Mouse (Mus musculus) gastrocnemius, adult 2 months (tissue): Measurements from ENCODE around the gene Calr3. TPM values are rescaled to one million over a fixed set of nuclear protein-coding genes. Genes with fewer than 3 reads are reported as not detected.
A peak's percentile ranks its signal among the peaks of the same experiment; 100 is the strongest.

Experiments
- DNase-seq: peaks from one replicate; pipeline ENCODE4 v3.0.0; 2022
- H3K27ac ChIP-seq: fragments of 200-600 bp; 2 replicates; pipeline ENCODE4 v1.8.1; 2022; ENCODE audit warnings: mild to moderate bottlenecking
- H3K4me3 ChIP-seq: fragments of 200-600 bp; 2 replicates; pipeline ENCODE4 v1.8.1; 2022; ENCODE audit warnings: mild to moderate bottlenecking, moderate library complexity
- CTCF ChIP-seq: fragments of 200-600 bp; IDR thresholded peaks from 2 replicates; pipeline ENCODE4 v1.8.1; 2022; ENCODE audit warnings: antibody characterized with exemption, mild to moderate bottlenecking, moderate library complexity
- intact Hi-C: fragments of 180-260 bp; cut with DNase I; formaldehyde crosslinking; loops from one replicate; pipeline ENCODE4 v1.15.1; 2025
- total RNA-seq, 2 experiments: library from RNA; stranded (reverse); gene quantifications; 2 replicates each; pipeline ENCODE4 v1.2.3; 2021

Gene Calr3
- total RNA-seq, 2 experiments from 2014 or later = 3.1 to 4.2 TPM

GRCm38 (mm10) chr8:72421362-72422335 is 22.0 kb downstream of the Calr3 start, which contains the start of gene Eps15l1:
Gene Eps15l1, minus strand, starts transcription at chr8:72421460.
- intact Hi-C loops = loop anchor here (5.0 kb wide), 1 partner anchor 126 kb away; the partner anchor contains the start of gene Med26
- H3K4me3 ChIP-seq = peak within 1 kb of the TSS; percentile 98
- DNase-seq = peak; percentile 99

GRCm38 (mm10) chr8:72420571-72421361 is 22.9 kb downstream of the Calr3 start:
- peak; percentile 73 for DNase-seq
- intact Hi-C loops = loop anchor here (5.0 kb wide), 1 partner anchor 127 kb away; the partner anchor contains the start of gene Med26
- Histone ChIP-seq H3K27ac (peak overlapping the region; percentile 98), H3K4me3 (peak overlapping the region; percentile 98)
- TF ChIP-seq CTCF = no peak

More at GRCm38 (mm10) chr8:72421362-72422335, 22.0 kb downstream of the Calr3 start, which contains the start of gene Eps15l1:
- peak within 1 kb of the TSS; percentile 98 for H3K27ac ChIP-seq
- no peak for TF ChIP-seq CTCF

- peak; percentile 12 for DNase-seq
- Histone ChIP-seq H3K27ac (peak overlapping the region; percentile 67; the same call in 1 of the 2 replicates), H3K4me3 (no peak overlapping the region)
- intact Hi-C loops = no loop called here
- TF ChIP-seq CTCF = no peak
These were observed 25.6 kb downstream of the Calr3 start for GRCm38 (mm10) chr8:72418073-72418472.

GRCm38 (mm10) chr8:72415252-72415651 is 28.4 kb downstream of the Calr3 start:
- DNase-seq = no peak
- H3K4me3 ChIP-seq = no peak overlapping the region
- H3K27ac ChIP-seq = 0 out of 2 replicates have a peak overlapping the region, but pooled peaks have one; percentile 25
- intact Hi-C loops = no loop called here
- no peak for TF ChIP-seq CTCF

GRCm38 (mm10) chr8:72413839-72414238 is 29.8 kb downstream of the Calr3 start:
- Histone ChIP-seq H3K27ac (no peak overlapping the region), H3K4me3 (no peak overlapping the region)
- no peak for TF ChIP-seq CTCF
- no peak for DNase-seq
- intact Hi-C loops = no loop called here

DNA sequence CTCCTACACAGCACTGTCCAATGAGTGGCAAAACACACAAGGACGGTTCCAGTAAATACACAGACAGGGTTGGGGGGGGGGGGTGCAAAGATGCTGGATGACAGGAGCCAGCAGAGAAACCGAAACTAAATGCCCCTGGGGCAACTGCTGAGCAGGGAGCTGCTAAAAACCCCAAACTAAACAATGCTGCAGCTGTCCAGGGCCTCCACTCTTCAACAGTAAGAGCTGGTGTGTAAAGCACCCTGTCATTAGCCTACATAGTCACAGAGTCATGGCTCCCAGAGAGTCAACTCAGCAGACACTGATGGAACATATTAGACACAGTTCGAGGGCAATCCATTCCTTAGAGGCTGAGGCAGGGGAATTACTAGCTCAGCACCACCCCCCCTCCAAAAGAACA is 34.2 kb downstream of the Calr3 start:
- no peak for TF ChIP-seq CTCF
- no peak overlapping the region for H3K4me3 ChIP-seq
- DNase-seq = peak; percentile 4
- H3K27ac ChIP-seq = peak overlapping the region; percentile 24; the same call in 1 of the 2 replicates
- intact Hi-C loops = no loop called here

DNA sequence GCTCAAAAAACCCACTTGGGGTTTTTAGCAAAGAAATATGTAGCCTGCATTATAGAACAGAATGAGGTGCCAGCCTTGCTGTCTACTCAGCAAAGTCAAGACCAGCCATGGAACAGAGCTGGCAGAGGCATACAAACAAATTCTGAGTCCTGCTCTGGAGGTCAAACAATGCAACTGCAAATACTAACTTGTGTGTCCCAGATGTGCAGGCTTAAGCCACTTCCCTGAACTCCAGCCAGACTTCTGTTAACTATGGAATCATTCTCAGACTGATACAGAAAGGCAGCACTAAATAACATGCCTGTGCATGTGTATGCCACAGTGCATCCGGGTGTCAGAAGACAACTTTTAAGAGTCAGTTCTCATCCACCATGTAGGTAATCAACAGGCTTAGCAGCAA is 35.8 kb downstream of the Calr3 start:
- no peak for TF ChIP-seq CTCF
- Histone ChIP-seq H3K27ac (peak overlapping the region; percentile 35; the same call in 1 of the 2 replicates), H3K4me3 (no peak overlapping the region)
- intact Hi-C loops = no loop called here
- no peak for DNase-seq

- Histone ChIP-seq H3K27ac (peak overlapping the region; percentile 51), H3K4me3 (no peak overlapping the region)
- intact Hi-C loops = no loop called here
- DNase-seq = peak; percentile 57
- TF ChIP-seq CTCF = no peak
These were observed 40.7 kb downstream of the Calr3 start for GRCm38 (mm10) chr8:72402981-72403380.

GRCm38 (mm10) chr8:72401381-72401780 is 42.3 kb downstream of the Calr3 start:
- Histone ChIP-seq H3K4me3 (no peak overlapping the region), H3K27ac (0 out of 2 replicates have a peak overlapping the region, but pooled peaks have one; percentile 16)
- TF ChIP-seq CTCF = no peak
- intact Hi-C loops = no loop called here
- DNase-seq = no peak

GRCm38 (mm10) chr8:72385737-72386136 is 57.9 kb downstream of the Calr3 start:
- no peak for DNase-seq
- H3K4me3 ChIP-seq = no peak overlapping the region
- no peak overlapping the region for H3K27ac ChIP-seq
- intact Hi-C loops = no loop called here
- TF ChIP-seq CTCF = no peak

DNA sequence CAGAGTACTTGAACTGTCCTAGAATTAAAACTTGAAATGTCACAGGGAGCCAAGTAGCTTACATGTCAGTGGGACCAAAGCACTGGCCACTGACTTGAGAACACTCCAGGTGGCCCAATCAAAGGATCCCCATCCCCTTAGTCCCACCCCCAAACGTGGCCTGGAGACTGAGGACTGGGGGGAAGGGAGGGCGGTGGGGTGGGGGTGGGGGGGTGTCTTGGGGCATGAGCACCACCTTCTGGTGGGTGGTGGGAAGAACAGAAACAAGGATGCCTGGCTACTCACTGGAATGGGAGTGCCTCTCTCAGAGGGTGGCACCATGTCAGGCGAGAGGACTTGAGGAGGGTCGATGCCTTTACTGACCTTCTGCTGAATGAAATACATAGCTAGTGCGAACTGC is 61.3 kb downstream of the Calr3 start:
- no peak overlapping the region for H3K4me3 ChIP-seq
- intact Hi-C loops = no loop called here
- peak; percentile 57 for TF ChIP-seq CTCF
- DNase-seq = peak; percentile 32
- H3K27ac ChIP-seq = no peak overlapping the region

GRCm38 (mm10) chr8:72380656-72381055 is 63.0 kb downstream of the Calr3 start:
- intact Hi-C loops = no loop called here
- no peak for DNase-seq
- Histone ChIP-seq H3K27ac (no peak overlapping the region), H3K4me3 (no peak overlapping the region)
- no peak for TF ChIP-seq CTCF
